Mouse (Mus musculus) forebrain, embryonic 13.5 days (tissue): ENCODE data around the gene Actr1a. TPM values are rescaled to one million over a fixed set of nuclear protein-coding genes. Genes with fewer than 3 reads are reported as not detected.
A peak's percentile ranks its signal among the peaks of the same experiment; 100 is the strongest.

ENCODE experiments used
- ATAC-seq: fragments of 200-750 bp; cut with Nextera tagmentation; 2 replicates; pipeline ENCODE4 v1.8.0; 2017
- H3K27ac ChIP-seq: fragments of 300-500 bp; sonication (generic); 2 replicates; pipeline ENCODE4 v1.5.1; 2015; ENCODE audit warnings: inconsistent platforms, mild to moderate bottlenecking, moderate library complexity
- H3K27me3 ChIP-seq: fragments of 300-500 bp; sonication (generic); 2 replicates; pipeline ENCODE4 v1.6.1; 2015; ENCODE audit warnings: mild to moderate bottlenecking, inconsistent platforms
- H3K36me3 ChIP-seq: fragments of 300-500 bp; sonication (generic); 2 replicates; pipeline ENCODE4 v1.6.1; 2015; ENCODE audit warnings: mild to moderate bottlenecking, inconsistent platforms; ENCODE audit not compliant: poor library complexity, severe bottlenecking
- H3K4me1 ChIP-seq: fragments of 300-500 bp; sonication (generic); 2 replicates; pipeline ENCODE4 v1.6.1; 2015; ENCODE audit warnings: inconsistent platforms
- H3K4me2 ChIP-seq: fragments of 300-500 bp; sonication (generic); 2 replicates; pipeline ENCODE4 v1.6.1; 2015; ENCODE audit warnings: inconsistent platforms, mild to moderate bottlenecking, moderate library complexity
- H3K4me3 ChIP-seq: fragments of 300-500 bp; sonication (generic); 2 replicates; pipeline ENCODE4 v1.5.1; 2015; ENCODE audit warnings: mild to moderate bottlenecking, inconsistent platforms
- H3K9ac ChIP-seq: fragments of 300-500 bp; sonication (generic); 2 replicates; pipeline ENCODE4 v1.6.1; 2015; ENCODE audit warnings: mild to moderate bottlenecking, inconsistent platforms
- H3K9me3 ChIP-seq: fragments of 300-500 bp; sonication (generic); replicated peaks from 2 replicates; pipeline ENCODE4 v1.6.1; 2016; ENCODE audit warnings: inconsistent platforms
- WGBS: fragments of 180-500 bp; shearing (Covaris S2); methylation state at CpG from one replicate; pipeline ENCODE4 v1.1.7; 2015; 5-methylcytosine and 5-hydroxymethylcytosine counted together
- microRNA counts: library from miRNA; unstranded; fragments of <30 nt; microRNA quantifications from one replicate; lab custom pipeline; 2016
- microRNA-seq: library from miRNA; unstranded; fragments of <30 nt; microRNA quantifications from one replicate; pipeline ENCODE4, GENCODE M21; 2016
- polyA plus RNA-seq: library from polyadenylated mRNA; unstranded; fragments of >200 nt; fragmentation: Nextera tagmentation; extraction: Ambion mirVana; gene quantifications from 2 replicates; pipeline ENCODE4 v1.2.1, GENCODE M21; 2015

Actr1a gene
- polyA plus RNA-seq, 1 experiment from 2014 or later, result 285 TPM

DNA sequence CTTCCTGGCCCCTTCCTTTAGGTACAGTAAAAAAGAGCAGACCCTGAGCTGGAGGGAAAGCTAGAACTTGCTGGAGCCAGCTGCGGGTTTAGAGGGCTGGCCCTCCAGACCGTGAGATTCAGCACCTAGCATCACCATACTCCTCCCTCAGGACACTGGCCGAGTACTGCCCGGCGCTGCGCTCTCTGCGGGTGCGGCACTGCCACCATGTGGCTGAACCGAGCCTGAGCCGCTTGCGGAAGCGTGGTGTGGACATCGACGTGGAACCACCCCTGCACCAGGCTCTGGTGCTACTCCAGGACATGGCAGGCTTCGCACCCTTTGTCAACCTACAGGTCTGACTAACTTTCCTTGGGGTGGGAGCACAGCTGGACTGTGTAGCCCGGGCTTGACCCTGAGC lies 65.6 kb downstream of the Actr1a start:
- no peak overlapping the region for H3K9ac ChIP-seq
- ATAC-seq, result no peak
- peaks cover 15% of the 10 kb centered on the region for H3K27me3 ChIP-seq
- 5% methylated on average over 16 of the region's 16 CpGs for WGBS
- H3K4me1 ChIP-seq, result peaks cover 50% of the 10 kb centered on the region
- H3K9me3 ChIP-seq, result no peaks in the 10 kb centered on the region
- H3K4me2 ChIP-seq, result peak overlapping the region; percentile 100
- peaks cover 30% of the 10 kb centered on the region for H3K36me3 ChIP-seq
- no peak overlapping the region for H3K27ac ChIP-seq
- H3K4me3 ChIP-seq, result peak overlapping the region; percentile 75

GRCm38 (mm10) chr19:46329031-46329641 lies 66.4 kb downstream of the Actr1a start:
- peak overlapping the region; percentile 75 for H3K4me3 ChIP-seq
- H3K27me3 ChIP-seq, result peaks cover 23% of the 10 kb centered on the region
- H3K4me2 ChIP-seq, result peak overlapping the region; percentile 100
- H3K9me3 ChIP-seq, result no peaks in the 10 kb centered on the region
- peak; percentile 14 for ATAC-seq
- peaks cover 30% of the 10 kb centered on the region for H3K36me3 ChIP-seq
- H3K4me1 ChIP-seq, result peaks cover 58% of the 10 kb centered on the region
- peak overlapping the region; percentile 83 for H3K9ac ChIP-seq
- WGBS, result under 1% methylated on average over 53 of the region's 54 CpGs
- H3K27ac ChIP-seq, result peak overlapping the region; percentile 95

DNA sequence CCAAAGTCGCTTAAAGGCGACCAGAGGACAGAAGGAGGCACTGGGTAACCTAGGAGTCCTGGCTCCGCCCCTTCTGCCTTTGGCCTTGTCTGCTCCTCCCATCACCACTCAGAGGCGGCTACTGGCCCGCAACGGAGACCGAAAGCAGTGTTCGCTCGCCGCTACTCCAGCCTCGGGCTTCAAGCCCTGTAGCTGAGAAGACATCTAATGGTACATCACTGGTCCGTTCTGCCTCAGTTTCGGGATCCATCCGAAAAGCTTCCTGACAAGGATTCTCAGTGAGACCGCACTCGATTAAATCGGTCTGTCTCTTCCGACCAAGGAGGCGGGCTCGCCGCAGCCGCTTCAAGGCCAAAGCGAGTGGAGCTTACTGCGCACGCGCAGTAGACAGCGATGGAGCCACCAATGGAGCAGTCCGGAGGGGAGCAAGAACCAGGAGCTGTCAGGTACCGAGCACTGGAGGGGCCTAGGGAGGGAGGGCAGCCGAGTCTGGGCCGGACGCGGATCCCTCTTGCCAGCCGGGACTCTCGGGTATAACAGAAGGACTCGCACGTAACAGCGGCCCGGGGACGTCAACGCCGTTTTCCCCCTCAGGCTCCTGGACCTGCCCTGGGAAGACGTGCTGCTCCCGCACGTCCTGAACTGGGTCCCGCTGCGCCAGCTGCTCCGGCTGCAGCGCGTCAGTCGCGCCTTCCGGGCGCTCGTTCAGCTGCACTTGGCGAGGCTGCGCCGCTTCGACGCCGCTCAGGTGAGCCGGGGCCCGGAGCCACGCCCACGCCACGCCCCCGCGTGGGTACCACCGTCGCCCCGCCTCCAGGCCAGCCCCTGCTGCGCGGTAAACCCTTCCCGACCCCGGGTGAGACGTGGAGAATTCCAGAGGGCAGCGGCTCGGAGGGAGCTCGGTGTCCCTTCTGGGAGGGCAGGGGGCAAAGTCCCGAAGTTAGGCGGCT lies 67.2 kb downstream of the Actr1a start, which contains the start of gene Fbxl15:
Fbxl15 (plus strand) TSS at position 104 of the 950 bp plus-strand sequence.
- H3K4me1 ChIP-seq, result peaks cover 60% of the 10 kb centered on the region

DNA sequence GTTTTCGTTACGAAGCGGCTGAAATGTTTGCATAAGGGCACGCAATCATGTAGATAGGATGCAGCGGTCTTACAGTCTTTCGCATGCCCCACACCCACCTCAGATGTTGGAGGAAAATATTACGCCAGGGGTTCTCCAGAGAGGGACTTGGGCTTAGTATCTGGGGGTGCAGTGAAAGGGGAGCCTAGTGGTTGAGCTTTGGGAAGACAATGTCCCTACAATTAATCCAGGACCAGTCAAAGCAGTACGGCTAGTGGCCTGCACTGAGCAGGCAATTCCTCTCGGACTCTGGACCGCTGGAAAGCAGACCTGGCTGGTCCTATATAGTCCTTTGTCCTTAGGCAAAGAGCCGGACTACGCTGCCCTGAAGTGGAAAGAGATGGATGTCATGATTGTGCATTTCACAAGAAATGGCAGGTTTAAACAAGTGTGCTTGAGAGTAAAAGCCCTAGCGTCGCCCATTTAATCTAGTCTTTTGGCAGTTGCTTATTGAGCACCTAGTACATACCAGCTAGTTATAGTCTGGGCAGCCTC lies 68.0 kb downstream of the Actr1a start:
- Histone ChIP-seq H3K9ac (peak overlapping the region; percentile 83), H3K27me3 (peaks cover 34% of the 10 kb centered on the region), H3K36me3 (peaks cover 27% of the 10 kb centered on the region), H3K27ac (peak overlapping the region; percentile 95), H3K4me3 (peak overlapping the region; percentile 75), H3K9me3 (no peaks in the 10 kb centered on the region), H3K4me1 (peaks cover 62% of the 10 kb centered on the region), H3K4me2 (peak overlapping the region; percentile 100)
- ATAC-seq, result peak; percentile 1
- 30% methylated on average over 14 of the region's 14 CpGs for WGBS

More for the DNA sequence above, 67.2 kb downstream of the Actr1a start, which contains the start of gene Fbxl15:
- peak within 1 kb of the TSS; percentile 100 for H3K4me2 ChIP-seq
- H3K27ac ChIP-seq, result peak within 1 kb of the TSS; percentile 95
- no peaks in the 10 kb centered on the region for H3K9me3 ChIP-seq
- peaks cover 30% of the 10 kb centered on the region for H3K36me3 ChIP-seq
- H3K27me3 ChIP-seq, result peaks cover 28% of the 10 kb centered on the region
- peak within 1 kb of the TSS; percentile 75 for H3K4me3 ChIP-seq
- ATAC-seq, result peak; percentile 90
- under 1% methylated on average over 80 of the region's 81 CpGs for WGBS
- peak within 1 kb of the TSS; percentile 83 for H3K9ac ChIP-seq

MicroRNA genes within 50 kb of the gene (microRNA counts, 519-probe panel; counts per million panel counts)
- 177 counts per million, percentile 53 among the panel's probes with 10 or more counts for microRNA mmu-miR-146b (lab: Ali Mortazavi, UCI)

Small RNA genes lying within 50 kb of the gene (microRNA-seq; reads per million reads assigned to microRNA genes)
- gene Mir146b, result not detected

Other genes starting within 250 kb of the Actr1a start
- gene Pitx3, start 247.4 kb downstream of the Actr1a start, polyA plus RNA-seq, result 0.47 TPM in 1 of 2 replicates, not detected in the other
- 54.4 and 62.8 TPM in 2 replicates for gene Gbf1, start 243.2 kb downstream of the Actr1a start, polyA plus RNA-seq
- 1.1 and 1.5 TPM in 2 replicates for gene Nfkb2, start 91.4 kb downstream of the Actr1a start, polyA plus RNA-seq
- 31.0 and 34.8 TPM in 2 replicates for gene Psd, start 68.6 kb downstream of the Actr1a start, polyA plus RNA-seq
- 30.8 and 32.8 TPM in 2 replicates for gene Fbxl15, start 67.6 kb downstream of the Actr1a start, polyA plus RNA-seq
- 304 and 309 TPM in 2 replicates for gene Cuedc2, start 57.0 kb downstream of the Actr1a start, polyA plus RNA-seq
- 7.6 and 7.8 TPM in 2 replicates for gene Mfsd13a, start 54.6 kb downstream of the Actr1a start, polyA plus RNA-seq
- 1.7 and 2.2 TPM in 2 replicates for gene 2310034G01Rik, start 45.4 kb downstream of the Actr1a start, polyA plus RNA-seq
- 28.0 and 30.3 TPM in 2 replicates for gene Sufu, start 1.1 kb upstream of the Actr1a start, polyA plus RNA-seq
- 22.5 and 22.6 TPM in 2 replicates for gene Trim8, start 106.0 kb upstream of the Actr1a start, polyA plus RNA-seq
- 233 and 245 TPM in 2 replicates for gene Arl3, start 177.4 kb upstream of the Actr1a start, polyA plus RNA-seq
- gene Sfxn2, start 177.6 kb upstream of the Actr1a start, polyA plus RNA-seq, result 12.4 and 13.2 TPM in 2 replicates
- gene Wbp1l, start 203.3 kb upstream of the Actr1a start, polyA plus RNA-seq, result 33.1 and 36.5 TPM in 2 replicates